13 mouse cellular contexts compared by ENCODE assay signal in the genomic region with DNA sequence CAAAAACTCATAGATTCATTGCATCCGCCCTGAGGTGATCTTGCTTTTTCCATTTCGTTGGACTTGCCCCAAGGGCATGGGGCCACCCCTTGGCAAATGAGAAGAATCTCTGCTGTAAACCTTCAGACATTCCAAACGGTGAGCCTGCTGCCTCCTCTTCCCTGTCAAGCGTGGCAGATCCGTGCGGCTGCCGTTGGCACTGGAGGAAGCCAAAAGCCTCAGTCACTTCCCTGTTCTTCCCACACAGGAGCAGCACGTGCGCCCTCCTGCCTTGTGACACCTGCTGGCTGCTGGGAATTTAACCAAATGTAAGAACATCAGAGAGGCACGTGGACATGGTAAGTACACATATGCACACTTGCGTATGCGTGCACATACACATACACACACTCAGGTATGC. TPM values are rescaled to one million over a fixed set of nuclear protein-coding genes. Genes with fewer than 3 reads are reported as not detected.
DNase-seq lines count a peak whose midpoint lies in the region.
"Had no signal": no experiment of that assay in that cellular context is flagged by ENCODE, and none has a peak within 500 bp of the region (broad histone marks: within the 10 kb centered on the region; RNA-seq: fewer than 3 reads in every experiment).

No protein-coding gene starts in this region.

- peak; percentile 30 for DNase-seq in cerebellum, adult 11-12 months
- DNase-seq in cerebellum, postnatal 4 days (ENCODE audit: low spot score in 2 of 2), result no peak
- DNase-seq in layer of hippocampus, postnatal 10 days (ENCODE audit: low spot score in 2 of 2), result peak; percentile 41 to 43
- DNase-seq in layer of hippocampus, adult 9-10 months (ENCODE audit: low spot score), result no peak
- peak; percentile 46 to 48 for DNase-seq in cerebellum, postnatal 36 days
- peak; percentile 51 for DNase-seq in right cerebral cortex, postnatal 25 days
- DNase-seq in spleen, adult 18-20 months, result no peak
- no peak for DNase-seq in adrenal gland, postnatal 14 days
- DNase-seq: adrenal gland, adult 2 months; heart, adult 18-20 months; heart, postnatal 10 days; thymus, postnatal 4 days had no signal

RNA-seq across cellular contexts. Expression of a gene that starts 34.3 kb away (rescaled TPM):
- total RNA-seq in layer of hippocampus, postnatal 10 days (2021), result 10 to 100 TPM; 37.4 to 39.8 TPM
- total RNA-seq in adrenal gland, postnatal 14 days (2021), result 9.4 and 22.2 TPM in 2 replicates

RNA-seq across cellular contexts. Expression of a gene that starts 45.1 kb away (rescaled TPM):
- 1 to 10 TPM; 5.1 to 5.2 TPM for total RNA-seq in layer of hippocampus, postnatal 10 days (2021)
- 0.98 and 2.8 TPM in 2 replicates for total RNA-seq in adrenal gland, postnatal 14 days (2021)
- total RNA-seq: adrenal gland, adult 2 months; monocyte, adult 5-6 weeks had no signal

Comparison
In these comparisons a context has a peak if more than half of its experiments do, and no peak if none do; other contexts are left out.
1. DNase-seq: peak in cerebellum, adult 11-12 months (single experiment), layer of hippocampus, postnatal 10 days (2 of 2), cerebellum, postnatal 36 days (2 of 2) and right cerebral cortex, postnatal 25 days (single experiment); none in cerebellum, postnatal 4 days (0 of 2), layer of hippocampus, adult 9-10 months (single experiment), spleen, adult 18-20 months (0 of 2) and adrenal gland, postnatal 14 days (single experiment).